Mouse (Mus musculus) heart, embryonic 11.5 days (tissue): Measurements from ENCODE around the gene Gm45062. TPM values are rescaled to one million over a fixed set of nuclear protein-coding genes. Genes with fewer than 3 reads are reported as not detected.

Experiments
- ATAC-seq: fragments of 200-750 bp; cut with Nextera tagmentation; replicated peaks from 2 replicates; pipeline ENCODE4 v1.8.0; 2017; ENCODE audit warnings: moderate library complexity; ENCODE audit not compliant: insufficient number of reproducible peaks, low FRiP score, low TSS enrichment
- H3K27ac ChIP-seq: fragments of 300-500 bp; sonication (generic); 2 replicates; pipeline ENCODE4 v1.5.1; 2014; ENCODE audit warnings: mild to moderate bottlenecking, low read depth, low read length
- H3K27me3 ChIP-seq: fragments of 300-500 bp; sonication (generic); 2 replicates; pipeline ENCODE4 v1.6.1; 2014; ENCODE audit warnings: mild to moderate bottlenecking, low read length, mixed read lengths; ENCODE audit not compliant: control insufficient read depth, insufficient read depth
- H3K36me3 ChIP-seq: fragments of 300-500 bp; sonication (generic); 2 replicates; pipeline ENCODE4 v1.6.1; 2014; ENCODE audit warnings: mild to moderate bottlenecking, low read length, moderate library complexity, mixed read lengths; ENCODE audit not compliant: control insufficient read depth, insufficient read depth
- H3K4me1 ChIP-seq: fragments of 300-500 bp; sonication (generic); 2 replicates; pipeline ENCODE4 v1.6.1; 2014; ENCODE audit warnings: low read length; ENCODE audit not compliant: control insufficient read depth, insufficient read depth
- H3K4me2 ChIP-seq: fragments of 300-500 bp; sonication (generic); 2 replicates; pipeline ENCODE4 v1.6.1; 2014; ENCODE audit warnings: mild to moderate bottlenecking, moderate library complexity
- H3K4me3 ChIP-seq: fragments of 300-500 bp; sonication (generic); 2 replicates; pipeline ENCODE4 v1.5.1; 2014; ENCODE audit warnings: low read depth, low read length
- H3K9ac ChIP-seq: fragments of 300-500 bp; sonication (generic); 2 replicates; pipeline ENCODE4 v1.6.1; 2014; ENCODE audit warnings: mild to moderate bottlenecking, low read depth, low read length, moderate library complexity
- H3K9me3 ChIP-seq: fragments of 300-500 bp; sonication (generic); replicated peaks from 2 replicates; pipeline ENCODE4 v1.6.1; 2016; ENCODE audit warnings: low read length; ENCODE audit not compliant: control insufficient read depth
- WGBS: fragments of 180-500 bp; shearing (Covaris S2); extraction: QIAGEN DNeasy Blood & Tissue Kit; methylation state at CpG from one replicate; pipeline ENCODE4 v1.1.7; 2014; ENCODE audit not compliant: insufficient replicate concordance; 5-methylcytosine and 5-hydroxymethylcytosine counted together
- polyA plus RNA-seq: library from polyadenylated mRNA; unstranded; fragments of >200 nt; fragmentation: Nextera tagmentation; extraction: Ambion mirVana; gene quantifications from 2 replicates; pipeline ENCODE4 v1.2.1, GENCODE M21; 2014

Gm45062 gene
- polyA plus RNA-seq, 1 experiment from 2014 or later = 6.8 TPM

- no peak overlapping the region for H3K4me2 ChIP-seq
- ATAC-seq = 0 out of 2 replicates have a peak, but pooled peaks have one; percentile 35
Measured at GRCm38 (mm10) chr6:8473498-8473897, 214.2 kb downstream of the Gm45062 start.

DNA sequence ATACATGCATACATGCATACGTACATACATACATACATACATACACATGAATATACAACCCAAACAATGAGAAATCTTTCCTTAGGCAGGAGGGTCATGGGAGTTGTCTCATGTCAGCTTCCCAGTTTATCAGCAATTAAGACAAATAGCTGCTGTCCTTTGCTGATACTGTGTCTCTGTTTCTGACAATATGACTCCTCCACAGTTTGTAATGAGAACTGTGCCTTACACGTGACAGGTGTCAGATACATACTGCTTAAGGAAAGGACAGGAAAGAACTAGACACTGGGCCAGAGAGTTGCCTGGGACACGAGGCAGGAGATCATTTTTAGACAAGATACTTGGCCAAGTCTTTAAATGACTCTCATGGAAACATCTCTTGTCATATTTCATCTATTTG is 215.1 kb downstream of the Gm45062 start:
- peaks cover 20% of the 10 kb centered on the region for H3K4me1 ChIP-seq
- ATAC-seq = no peak
- H3K4me2 ChIP-seq = no peak overlapping the region
- no peaks in the 10 kb centered on the region for H3K36me3 ChIP-seq
- H3K27me3 ChIP-seq = no peaks in the 10 kb centered on the region
- no peak overlapping the region for H3K4me3 ChIP-seq
- H3K9ac ChIP-seq = no peak overlapping the region
- H3K27ac ChIP-seq = no peak overlapping the region
- 47% methylated on average over 3 of the region's 3 CpGs for WGBS
- no peaks in the 10 kb centered on the region for H3K9me3 ChIP-seq

More at GRCm38 (mm10) chr6:8473498-8473897, 214.2 kb downstream of the Gm45062 start:
- Histone ChIP-seq H3K4me1 (peaks cover 20% of the 10 kb centered on the region), H3K9me3 (no peaks in the 10 kb centered on the region), H3K4me3 (no peak overlapping the region), H3K9ac (no peak overlapping the region), H3K36me3 (no peaks in the 10 kb centered on the region), H3K27me3 (no peaks in the 10 kb centered on the region), H3K27ac (peak overlapping the region; percentile 60)
- 20% methylated on average over 5 of the region's 5 CpGs for WGBS

- H3K27me3 ChIP-seq = no peaks in the 10 kb centered on the region
- WGBS = 78% methylated on average over 4 of the region's 4 CpGs
- H3K9ac ChIP-seq = no peak overlapping the region
- H3K4me2 ChIP-seq = no peak overlapping the region
- H3K4me3 ChIP-seq = no peak overlapping the region
- H3K4me1 ChIP-seq = peaks cover 20% of the 10 kb centered on the region
- H3K9me3 ChIP-seq = no peaks in the 10 kb centered on the region
- no peak for ATAC-seq
- no peaks in the 10 kb centered on the region for H3K36me3 ChIP-seq
- H3K27ac ChIP-seq = no peak overlapping the region
Measured at GRCm38 (mm10) chr6:8474820-8475219, 215.6 kb downstream of the Gm45062 start.

DNA sequence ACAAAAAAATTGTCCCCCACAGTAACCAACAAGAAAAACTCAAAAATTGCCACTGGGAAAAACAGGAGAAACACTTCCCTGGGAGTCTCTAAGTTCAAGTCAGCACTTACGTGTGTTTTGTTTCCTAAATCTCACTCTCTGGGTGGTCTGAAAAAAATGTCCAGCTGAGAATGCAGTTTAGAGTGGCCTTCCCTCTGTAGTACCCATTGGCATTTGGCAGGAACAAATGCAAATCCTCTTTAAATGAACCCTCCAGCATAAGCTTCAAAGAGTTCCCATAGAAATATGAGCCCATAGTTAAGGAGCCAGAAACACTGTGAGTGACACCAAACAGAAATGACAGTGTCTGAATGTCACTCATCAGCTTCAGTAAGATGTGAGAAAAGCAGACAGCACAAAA is 219.9 kb downstream of the Gm45062 start:
- ATAC-seq = no peak
- 57% methylated on average over 1 of the region's 1 CpGs for WGBS

GRCm38 (mm10) chr6:8484437-8485275 is 225.4 kb downstream of the Gm45062 start:
- ATAC-seq = no peak
- Histone ChIP-seq H3K9ac (no peak overlapping the region), H3K27ac (no peak overlapping the region), H3K4me2 (no peak overlapping the region), H3K4me3 (no peak overlapping the region), H3K4me1 (peaks cover 20% of the 10 kb centered on the region; the same call in 1 of the 2 replicates), H3K36me3 (no peaks in the 10 kb centered on the region), H3K27me3 (no peaks in the 10 kb centered on the region), H3K9me3 (no peaks in the 10 kb centered on the region)
- 73% methylated on average over 17 of the region's 17 CpGs for WGBS

More for the DNA sequence above, 219.9 kb downstream of the Gm45062 start:
- Histone ChIP-seq H3K4me2 (no peak overlapping the region), H3K4me1 (peaks cover 6% of the 10 kb centered on the region; the same call in 1 of the 2 replicates), H3K27me3 (no peaks in the 10 kb centered on the region), H3K9me3 (no peaks in the 10 kb centered on the region), H3K36me3 (no peaks in the 10 kb centered on the region), H3K27ac (no peak overlapping the region), H3K9ac (no peak overlapping the region), H3K4me3 (no peak overlapping the region)

DNA sequence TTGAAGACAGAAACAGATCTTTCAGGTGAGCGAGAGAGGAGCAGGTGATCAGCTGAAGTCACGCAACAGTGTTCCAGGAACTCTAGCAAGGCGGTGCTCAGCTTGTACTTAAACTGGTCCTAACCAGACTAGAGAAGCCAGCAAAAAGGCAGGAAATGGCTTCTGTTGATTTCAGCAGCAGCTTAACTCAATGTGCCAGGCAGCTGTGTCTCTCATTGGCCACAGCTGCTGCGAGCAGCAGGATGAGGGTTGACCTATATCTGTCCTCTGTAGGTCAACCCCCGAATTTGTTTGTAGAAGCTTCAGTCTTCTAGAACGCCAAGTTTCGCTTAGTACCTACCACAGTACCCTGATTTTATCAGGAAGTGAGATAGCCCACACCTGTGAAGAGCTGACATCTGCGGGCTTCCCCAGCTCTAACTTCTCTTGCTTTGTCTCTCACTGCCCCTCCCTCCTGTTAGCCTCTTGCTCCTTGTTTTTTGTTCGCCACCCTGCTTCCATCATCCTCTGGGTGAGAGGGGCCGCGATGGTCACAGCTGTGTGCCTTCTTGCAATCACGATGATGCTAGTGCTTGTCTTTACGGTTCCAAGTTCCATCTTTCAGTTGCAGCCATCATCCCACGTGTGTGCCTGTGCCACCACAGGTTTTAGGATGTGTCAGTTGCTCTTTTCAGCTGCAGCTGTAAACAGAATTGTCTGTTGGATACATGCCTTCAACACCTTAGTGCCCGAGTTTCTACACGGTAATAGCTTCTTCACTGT is 226.3 kb downstream of the Gm45062 start:
- 72% methylated on average over 16 of the region's 16 CpGs for WGBS
- H3K27ac ChIP-seq = no peak overlapping the region
- H3K9ac ChIP-seq = no peak overlapping the region
- H3K4me2 ChIP-seq = no peak overlapping the region
- H3K4me1 ChIP-seq = peaks cover 20% of the 10 kb centered on the region; the same call in 1 of the 2 replicates
- no peaks in the 10 kb centered on the region for H3K9me3 ChIP-seq
- no peaks in the 10 kb centered on the region for H3K36me3 ChIP-seq
- no peaks in the 10 kb centered on the region for H3K27me3 ChIP-seq
- H3K4me3 ChIP-seq = no peak overlapping the region
- no peak for ATAC-seq

DNA sequence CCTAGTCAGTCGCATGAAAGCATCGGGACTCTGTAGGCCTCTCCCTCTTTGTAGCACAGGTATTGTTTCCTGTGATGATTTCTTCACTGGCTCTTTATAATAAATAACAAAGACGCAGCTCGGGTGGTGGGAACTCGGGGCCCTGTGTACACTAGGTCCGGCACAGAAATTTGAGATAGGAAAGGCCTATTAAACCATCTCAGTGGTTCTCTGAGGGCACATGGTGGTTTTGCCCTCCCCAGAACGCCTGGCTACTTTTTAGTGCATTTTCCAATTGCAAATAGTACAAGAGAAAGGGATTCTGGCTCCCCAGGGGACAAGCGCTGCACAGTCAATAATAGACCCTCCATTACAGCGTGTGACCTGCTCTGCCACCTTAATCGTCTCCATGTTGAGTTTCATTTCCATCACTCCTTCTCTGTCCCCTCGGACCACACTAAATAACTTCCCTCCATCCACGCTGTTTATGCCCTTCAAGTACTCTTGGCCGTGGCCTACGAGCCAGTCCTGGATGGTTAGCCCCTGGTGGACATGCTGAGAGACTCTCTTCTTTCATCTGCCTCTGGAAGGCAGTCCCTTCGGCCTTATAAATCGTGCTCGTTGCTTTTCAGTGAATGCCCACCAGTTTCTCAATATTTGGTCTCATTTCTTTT is 227.3 kb downstream of the Gm45062 start:
- H3K36me3 ChIP-seq = no peaks in the 10 kb centered on the region
- no peak overlapping the region for H3K9ac ChIP-seq
- no peaks in the 10 kb centered on the region for H3K9me3 ChIP-seq
- no peak overlapping the region for H3K4me3 ChIP-seq
- H3K27me3 ChIP-seq = no peaks in the 10 kb centered on the region
- H3K4me1 ChIP-seq = peaks cover 20% of the 10 kb centered on the region; the same call in 1 of the 2 replicates
- 87% methylated on average over 17 of the region's 17 CpGs for WGBS
- H3K27ac ChIP-seq = no peak overlapping the region
- no peak overlapping the region for H3K4me2 ChIP-seq
- ATAC-seq = no peak
